Mouse (Mus musculus) testis, adult 2 months (tissue): Measurements from ENCODE around the gene Tef. TPM values are rescaled to one million over a fixed set of nuclear protein-coding genes. Genes with fewer than 3 reads are reported as not detected.
A peak's percentile ranks its signal among the peaks of the same experiment; 100 is the strongest.

Experiments
- H3K27ac ChIP-seq: fragments of 200-500 bp; 2 replicates; pipeline ENCODE4 v1.5.1; 2012; ENCODE audit warnings: low read depth, low read length; ENCODE audit not compliant: control insufficient read depth, insufficient read depth
- H3K27me3 ChIP-seq: fragments of 200-500 bp; 2 replicates; pipeline ENCODE4 v1.6.1; 2012; ENCODE audit warnings: mild to moderate bottlenecking, low read length, moderate library complexity; ENCODE audit not compliant: control insufficient read depth, insufficient read depth
- H3K36me3 ChIP-seq: fragments of 200-500 bp; 2 replicates; pipeline ENCODE4 v1.6.1; 2012; ENCODE audit warnings: mild to moderate bottlenecking, low read length; ENCODE audit not compliant: control insufficient read depth, insufficient read depth
- H3K4me1 ChIP-seq: fragments of 200-500 bp; 2 replicates; pipeline ENCODE4 v1.6.1; 2012; ENCODE audit warnings: low read length; ENCODE audit not compliant: control insufficient read depth, insufficient read depth
- H3K4me3 ChIP-seq: fragments of 200-500 bp; 2 replicates; pipeline ENCODE4 v1.5.1; 2012; ENCODE audit warnings: low read depth, mild to moderate bottlenecking, low read length, moderate library complexity, mixed read lengths; ENCODE audit not compliant: control insufficient read depth
- CTCF ChIP-seq: fragments of 200-500 bp; IDR thresholded peaks from 2 replicates; pipeline ENCODE4 v1.5.1; 2012; ENCODE audit warnings: low read depth, mild to moderate bottlenecking, inconsistent platforms, low read length, moderate library complexity; ENCODE audit not compliant: control insufficient read depth, insufficient read depth, insufficient replicate concordance
- POLR2A ChIP-seq: fragments of 200-500 bp; IDR thresholded peaks from 2 replicates; pipeline ENCODE4 v1.6.1; 2012; ENCODE audit warnings: low read depth, mild to moderate bottlenecking, inconsistent platforms, low read length, moderate library complexity; ENCODE audit not compliant: control insufficient read depth
- polyA plus RNA-seq: library from polyadenylated mRNA; depleted of rRNA; stranded (reverse); fragments of >200 nt; gene quantifications from 2 replicates; pipeline ENCODE4 v1.2.3, GENCODE M21; 2012

The Tef gene
- polyA plus RNA-seq, 1 experiment = 36.1 TPM

DNA sequence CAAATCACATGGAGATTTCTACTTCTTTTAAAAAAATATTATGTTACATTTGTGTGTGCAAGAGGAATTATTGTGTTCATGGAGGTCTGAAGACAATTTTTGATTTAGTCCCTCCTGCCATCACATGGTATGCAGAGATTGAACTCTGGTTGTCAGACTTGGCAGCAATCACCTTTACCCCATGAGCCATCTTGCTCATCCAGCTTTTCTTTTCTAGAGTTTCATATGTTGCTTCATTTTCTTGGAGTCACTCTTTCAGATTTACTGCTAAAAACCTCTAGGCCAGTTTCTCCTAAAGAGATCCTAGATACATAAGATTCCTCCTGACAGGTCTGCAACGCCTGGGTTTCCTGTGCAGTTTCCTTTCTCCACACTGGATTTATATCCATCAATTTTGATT lies 7.3 kb downstream of the Tef start:
- no peaks in the 10 kb centered on the region for H3K27me3 ChIP-seq
- H3K27ac ChIP-seq = no peak overlapping the region; the same call in 1 of the 2 replicates
- H3K4me3 ChIP-seq = no peak overlapping the region
- TF ChIP-seq CTCF = no peak
- TF ChIP-seq POLR2A = no peak
- H3K36me3 ChIP-seq = no peaks in the 10 kb centered on the region
- peaks cover 15% of the 10 kb centered on the region for H3K4me1 ChIP-seq

DNA sequence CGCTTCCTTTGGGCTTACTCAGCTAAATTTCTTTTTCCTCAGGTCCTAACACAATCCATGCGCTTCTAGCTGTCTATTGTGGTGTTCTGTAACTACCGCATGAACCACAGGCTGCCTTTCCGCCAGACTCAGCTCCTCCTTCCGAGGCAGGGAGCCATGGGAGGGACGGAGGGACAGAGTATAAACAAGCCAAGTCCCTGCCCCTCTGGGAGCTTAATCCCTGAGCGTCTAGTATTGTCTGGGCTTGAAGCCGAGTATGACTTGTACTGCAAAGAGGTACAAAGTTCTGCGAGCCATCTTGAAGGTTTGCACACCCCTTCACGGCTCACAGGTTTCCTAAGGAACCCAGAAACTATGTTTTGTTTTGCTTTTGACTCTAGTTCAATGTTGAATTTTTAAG lies 7.9 kb downstream of the Tef start:
- Histone ChIP-seq H3K4me1 (peaks cover 15% of the 10 kb centered on the region), H3K27me3 (no peaks in the 10 kb centered on the region), H3K36me3 (no peaks in the 10 kb centered on the region; the same call in 1 of the 2 replicates), H3K4me3 (peak overlapping the region; percentile 89), H3K27ac (peak overlapping the region; percentile 94)
- TF ChIP-seq POLR2A (peak; percentile 44; the same call in 1 of the 2 replicates), CTCF (no peak)

DNA sequence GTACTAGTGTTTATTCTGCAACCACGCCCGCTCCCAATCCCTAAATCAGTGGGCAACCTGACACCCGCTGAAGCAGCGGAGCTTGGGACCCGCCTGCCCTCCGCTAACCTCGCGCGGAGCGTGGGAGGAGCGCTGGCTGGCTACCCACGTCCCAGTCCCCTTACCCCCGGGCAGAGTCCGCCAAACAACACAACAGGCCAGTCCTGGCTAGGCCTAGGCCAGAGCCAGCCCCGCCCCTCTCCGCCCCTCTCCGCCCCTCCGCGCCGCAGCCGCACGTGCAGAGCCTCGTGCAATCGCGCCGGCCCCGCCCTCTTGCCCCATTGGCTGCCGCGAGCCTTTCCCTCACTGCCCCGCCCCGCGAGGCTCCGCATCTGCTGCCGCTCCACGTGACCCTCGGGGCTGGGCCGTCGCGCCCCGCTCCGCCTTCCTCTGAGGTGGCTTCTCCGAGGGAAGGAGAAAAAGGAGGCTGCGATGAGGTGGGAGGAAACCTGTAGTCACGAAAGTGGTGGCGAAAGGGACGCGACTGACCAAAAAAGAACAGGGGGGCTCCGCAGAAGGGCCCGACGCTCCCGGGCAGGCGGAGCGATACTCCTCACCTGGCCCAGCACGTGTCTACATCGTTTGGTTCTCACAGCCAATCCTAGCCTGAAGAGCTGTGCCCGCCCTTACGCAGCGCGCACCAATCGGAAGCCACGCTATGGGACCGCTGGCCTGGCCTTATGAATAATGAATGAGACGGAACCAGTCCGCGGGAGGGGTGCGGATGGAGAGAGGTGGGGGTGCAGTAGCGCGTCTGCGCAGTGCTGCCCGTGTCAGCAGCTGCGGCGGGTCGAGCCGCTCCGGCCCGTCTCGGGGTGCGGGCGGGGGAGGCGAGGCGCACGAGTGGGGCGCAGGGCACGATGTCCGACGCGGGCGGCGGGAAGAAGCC lies 8.7 kb downstream of the Tef start:
- no peaks in the 10 kb centered on the region for H3K27me3 ChIP-seq
- no peaks in the 10 kb centered on the region; the same call in 1 of the 2 replicates for H3K36me3 ChIP-seq
- peak overlapping the region; percentile 98 for H3K27ac ChIP-seq
- TF ChIP-seq POLR2A = peak; percentile 78
- 0 out of 2 replicates have a peak, but pooled peaks have one; percentile 0 for TF ChIP-seq CTCF
- H3K4me1 ChIP-seq = peaks cover 15% of the 10 kb centered on the region
- H3K4me3 ChIP-seq = peak overlapping the region; percentile 89

DNA sequence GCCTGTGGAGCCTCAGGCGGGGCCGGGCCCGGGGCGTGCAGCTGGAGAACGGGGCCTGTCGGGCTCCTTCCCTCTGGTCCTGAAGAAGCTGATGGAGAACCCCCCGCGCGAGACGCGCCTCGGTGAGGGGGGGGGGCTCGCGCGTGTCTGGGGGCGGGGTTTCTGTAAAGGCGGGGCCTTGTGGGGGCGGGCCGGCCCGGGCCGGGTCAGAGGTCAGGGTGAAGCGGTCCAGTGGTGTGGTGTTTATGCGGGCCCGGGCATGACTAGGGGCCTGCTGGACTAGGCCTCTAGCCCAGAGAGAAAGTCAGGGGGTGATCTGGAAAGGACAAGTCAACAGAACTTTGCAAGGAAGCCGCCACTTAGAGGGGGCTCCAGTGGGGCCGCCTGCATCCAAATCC lies 9.4 kb downstream of the Tef start:
- H3K4me3 ChIP-seq = peak overlapping the region; percentile 89
- TF ChIP-seq POLR2A = no peak
- TF ChIP-seq CTCF = no peak
- H3K27ac ChIP-seq = peak overlapping the region; percentile 98
- H3K36me3 ChIP-seq = no peaks in the 10 kb centered on the region; the same call in 1 of the 2 replicates
- H3K4me1 ChIP-seq = peaks cover 15% of the 10 kb centered on the region
- H3K27me3 ChIP-seq = no peaks in the 10 kb centered on the region

DNA sequence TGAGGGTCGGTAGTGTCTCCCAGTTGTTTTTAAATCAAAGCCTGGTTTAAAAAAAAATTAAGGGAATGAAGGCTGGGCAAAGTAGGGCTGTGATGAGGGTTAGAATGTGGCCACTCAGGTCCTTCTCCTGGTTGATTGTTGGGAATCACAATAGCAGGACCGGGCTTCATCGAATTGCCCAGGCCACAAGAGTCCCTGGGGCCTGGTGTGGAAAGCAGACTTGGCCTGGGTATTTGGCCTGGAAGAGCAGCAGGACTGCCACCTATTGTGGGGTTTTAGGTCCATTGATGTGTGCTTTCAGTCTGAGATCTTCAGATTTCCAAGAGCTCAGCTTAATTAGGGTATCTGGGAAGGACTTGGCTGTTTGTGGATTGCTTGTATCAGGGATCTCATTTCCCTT lies 10.1 kb downstream of the Tef start:
- H3K27me3 ChIP-seq = no peaks in the 10 kb centered on the region
- peaks cover 15% of the 10 kb centered on the region for H3K4me1 ChIP-seq
- H3K27ac ChIP-seq = peak overlapping the region; percentile 82
- peak overlapping the region; percentile 89 for H3K4me3 ChIP-seq
- no peaks in the 10 kb centered on the region; the same call in none of the 2 replicates for H3K36me3 ChIP-seq
- TF ChIP-seq CTCF (no peak), POLR2A (no peak)

DNA sequence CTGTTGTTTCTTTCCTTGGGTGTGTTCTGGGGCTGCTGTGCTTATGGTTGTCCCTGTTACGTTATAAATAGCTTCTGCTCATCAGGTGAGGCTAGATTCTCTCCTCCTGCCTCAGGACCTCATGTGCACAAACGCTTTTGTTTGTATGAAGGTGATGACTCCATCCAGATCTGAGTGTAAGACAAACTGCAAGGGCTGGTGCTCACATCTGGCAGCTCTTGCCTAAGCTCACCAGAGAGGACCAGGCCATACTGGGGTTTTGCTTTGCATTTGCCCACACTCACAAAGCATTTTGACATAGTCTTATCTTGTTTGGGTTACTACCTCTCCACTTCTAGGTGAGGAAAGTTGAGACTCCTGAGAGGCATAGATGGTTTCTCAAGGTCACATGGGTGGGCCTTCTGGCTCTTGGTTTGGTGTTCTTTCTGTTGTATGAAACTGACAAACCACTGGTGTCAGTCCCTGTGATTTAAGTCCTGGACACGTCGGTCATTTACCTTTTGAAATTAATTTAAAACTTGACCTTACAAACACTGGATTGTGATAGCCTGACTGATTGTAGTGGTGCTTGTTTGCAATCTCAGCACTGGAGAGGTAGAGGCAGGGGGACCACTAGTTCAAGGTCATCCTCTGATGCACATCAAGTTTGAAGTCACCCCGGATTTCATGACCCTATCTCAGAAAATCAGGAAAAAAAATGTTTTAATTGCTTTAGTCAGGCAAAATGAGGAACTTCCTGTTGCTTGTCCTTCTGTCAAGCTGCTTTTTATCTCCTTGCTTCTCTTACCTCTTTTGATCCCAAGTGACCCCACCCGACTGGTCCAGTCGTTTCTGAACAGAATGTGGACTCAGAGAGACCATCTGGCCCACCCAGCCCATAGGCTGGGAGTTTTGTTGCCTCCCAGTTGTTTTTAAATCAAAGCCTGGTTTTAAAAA lies 10.7 kb downstream of the Tef start:
- Histone ChIP-seq H3K27ac (no peak overlapping the region), H3K27me3 (no peaks in the 10 kb centered on the region), H3K4me3 (no peak overlapping the region), H3K36me3 (no peaks in the 10 kb centered on the region; the same call in none of the 2 replicates), H3K4me1 (peaks cover 15% of the 10 kb centered on the region)
- no peak for TF ChIP-seq CTCF
- no peak for TF ChIP-seq POLR2A
